Mouse (Mus musculus): ENCODE data around the gene Sall4. TPM values are rescaled to one million over a fixed set of nuclear protein-coding genes. Genes with fewer than 3 reads are reported as not detected.
"Not testable (repeated sequence)": the region's sequence is repeated elsewhere in the genome, so short reads cannot be mapped to it uniquely, and the experiment has no call there.

The Sall4 gene
- polyA plus RNA-seq, 1 experiment from 2014 or later: not detected

- Histone ChIP-seq H3K79me2 (ENCODE audit: inconsistent target) (no peaks in the 10 kb centered on the region), H3K4me3 (ENCODE audit: inconsistent target) (no peak overlapping the region), H3K27ac (no peak overlapping the region), H3K36me3 (ENCODE audit: inconsistent target) (no peaks in the 10 kb centered on the region)
- 3% methylated on average over 64 of the region's 65 CpGs for WGBS (ENCODE audit: missing documents)
Measured at GRCm38 (mm10) chr2:168765696-168766537, 1.8 kb downstream of the Sall4 start.

- Histone ChIP-seq H3K4me3 (ENCODE audit: inconsistent target) (no peak overlapping the region), H3K36me3 (ENCODE audit: inconsistent target) (no peaks in the 10 kb centered on the region), H3K79me2 (ENCODE audit: inconsistent target) (no peaks in the 10 kb centered on the region), H3K27ac (no peak overlapping the region)
- WGBS (ENCODE audit: missing documents): 5% methylated on average over 32 of the region's 32 CpGs
Measured at GRCm38 (mm10) chr2:168765065-168765681, 2.6 kb downstream of the Sall4 start.

- Histone ChIP-seq H3K4me3 (ENCODE audit: inconsistent target) (no peak overlapping the region), H3K27ac (no peak overlapping the region), H3K79me2 (ENCODE audit: inconsistent target) (no peaks in the 10 kb centered on the region), H3K36me3 (ENCODE audit: inconsistent target) (no peaks in the 10 kb centered on the region)
- WGBS (ENCODE audit: missing documents): 35% methylated on average over 9 of the region's 9 CpGs
Measured at GRCm38 (mm10) chr2:168764460-168764867, 3.3 kb downstream of the Sall4 start.

- WGBS (ENCODE audit: missing documents): 38% methylated on average over 7 of the region's 7 CpGs
Measured at GRCm38 (mm10) chr2:168763785-168764184, 4.0 kb downstream of the Sall4 start.

GRCm38 (mm10) chr2:168762411-168762815 is 5.3 kb downstream of the Sall4 start:
- Histone ChIP-seq H3K4me3 (ENCODE audit: inconsistent target) (no peak overlapping the region), H3K27ac (no peak overlapping the region), H3K36me3 (ENCODE audit: inconsistent target) (no peaks in the 10 kb centered on the region), H3K79me2 (ENCODE audit: inconsistent target) (no peaks in the 10 kb centered on the region)
- WGBS (ENCODE audit: missing documents): 8% methylated on average over 12 of the region's 12 CpGs

More at GRCm38 (mm10) chr2:168763785-168764184, 4.0 kb downstream of the Sall4 start:
- Histone ChIP-seq H3K36me3 (ENCODE audit: inconsistent target) (no peaks in the 10 kb centered on the region), H3K4me3 (ENCODE audit: inconsistent target) (no peak overlapping the region), H3K79me2 (ENCODE audit: inconsistent target) (no peaks in the 10 kb centered on the region), H3K27ac (no peak overlapping the region)

GRCm38 (mm10) chr2:168761954-168762353 is 5.8 kb downstream of the Sall4 start:
- no peak overlapping the region for H3K4me3 ChIP-seq (ENCODE audit: inconsistent target)
- no peaks in the 10 kb centered on the region for H3K79me2 ChIP-seq (ENCODE audit: inconsistent target)
- WGBS (ENCODE audit: missing documents): 21% methylated on average over 4 of the region's 4 CpGs
- H3K27ac ChIP-seq: no peak overlapping the region
- H3K36me3 ChIP-seq (ENCODE audit: inconsistent target): no peaks in the 10 kb centered on the region

- Histone ChIP-seq H3K4me3 (ENCODE audit: inconsistent target) (no peak overlapping the region), H3K79me2 (ENCODE audit: inconsistent target) (no peaks in the 10 kb centered on the region), H3K27ac (no peak overlapping the region), H3K36me3 (ENCODE audit: inconsistent target) (no peaks in the 10 kb centered on the region)
- WGBS (ENCODE audit: missing documents): 62% methylated on average over 9 of the region's 9 CpGs
Measured at GRCm38 (mm10) chr2:168761141-168761540, 6.6 kb downstream of the Sall4 start.

GRCm38 (mm10) chr2:168744406-168744805 is 23.3 kb downstream of the Sall4 start:
- not testable (repeated sequence) for H3K36me3 ChIP-seq (ENCODE audit: inconsistent target); H3K4me3 ChIP-seq (ENCODE audit: inconsistent target); H3K79me2 ChIP-seq (ENCODE audit: inconsistent target); H3K27ac ChIP-seq
- 95% methylated on average over 5 of the region's 10 CpGs for WGBS (ENCODE audit: missing documents)

GRCm38 (mm10) chr2:168742649-168743048 is 25.1 kb downstream of the Sall4 start:
- no peaks in the 10 kb centered on the region for H3K79me2 ChIP-seq (ENCODE audit: inconsistent target)
- H3K4me3 ChIP-seq (ENCODE audit: inconsistent target): no peak overlapping the region
- 15% methylated on average over 7 of the region's 7 CpGs for WGBS (ENCODE audit: missing documents)
- no peaks in the 10 kb centered on the region for H3K36me3 ChIP-seq (ENCODE audit: inconsistent target)
- H3K27ac ChIP-seq: no peak overlapping the region

GRCm38 (mm10) chr2:168742059-168742627 is 25.6 kb downstream of the Sall4 start, which contains the start of gene Atp9a:
Atp9a (minus strand) TSS chr2:168742409.
- Histone ChIP-seq H3K79me2 (ENCODE audit: inconsistent target) (no peaks in the 10 kb centered on the region), H3K4me3 (ENCODE audit: inconsistent target) (no peak within 1 kb of the TSS), H3K36me3 (ENCODE audit: inconsistent target) (no peaks in the 10 kb centered on the region), H3K27ac (no peak within 1 kb of the TSS)
- WGBS (ENCODE audit: missing documents): 11% methylated on average over 22 of the region's 33 CpGs

GRCm38 (mm10) chr2:168741273-168742058 is 26.3 kb downstream of the Sall4 start:
- WGBS (ENCODE audit: missing documents): 2% methylated on average over 90 of the region's 108 CpGs
- no peak overlapping the region for H3K4me3 ChIP-seq (ENCODE audit: inconsistent target)
- H3K79me2 ChIP-seq (ENCODE audit: inconsistent target): no peaks in the 10 kb centered on the region
- no peak overlapping the region for H3K27ac ChIP-seq
- no peaks in the 10 kb centered on the region for H3K36me3 ChIP-seq (ENCODE audit: inconsistent target)

GRCm38 (mm10) chr2:168740496-168740895 is 27.2 kb downstream of the Sall4 start:
- H3K27ac ChIP-seq: no peak overlapping the region
- H3K79me2 ChIP-seq (ENCODE audit: inconsistent target): no peaks in the 10 kb centered on the region
- no peak overlapping the region for H3K4me3 ChIP-seq (ENCODE audit: inconsistent target)
- WGBS (ENCODE audit: missing documents): 95% methylated on average over 10 of the region's 10 CpGs
- no peaks in the 10 kb centered on the region for H3K36me3 ChIP-seq (ENCODE audit: inconsistent target)

- H3K27ac ChIP-seq: no peak overlapping the region
- WGBS (ENCODE audit: missing documents): 90% methylated on average over 1 of the region's 1 CpGs
- no peaks in the 10 kb centered on the region for H3K36me3 ChIP-seq (ENCODE audit: inconsistent target)
- no peaks in the 10 kb centered on the region for H3K79me2 ChIP-seq (ENCODE audit: inconsistent target)
- H3K4me3 ChIP-seq (ENCODE audit: inconsistent target): no peak overlapping the region
Measured at GRCm38 (mm10) chr2:168738854-168739253, 28.9 kb downstream of the Sall4 start.

- H3K27ac ChIP-seq: no peak overlapping the region
- 93% methylated on average over 10 of the region's 10 CpGs for WGBS (ENCODE audit: missing documents)
Measured at GRCm38 (mm10) chr2:168737878-168738277, 29.9 kb downstream of the Sall4 start.

More at GRCm38 (mm10) chr2:168737878-168738277, 29.9 kb downstream of the Sall4 start:
- H3K79me2 ChIP-seq (ENCODE audit: inconsistent target): no peaks in the 10 kb centered on the region
- H3K36me3 ChIP-seq (ENCODE audit: inconsistent target): no peaks in the 10 kb centered on the region
- no peak overlapping the region for H3K4me3 ChIP-seq (ENCODE audit: inconsistent target)

Data from macrophage (primary cell).